Mouse (Mus musculus): ENCODE measurements around the gene Tnp2.
A peak's percentile ranks its signal among the peaks of the same experiment; 100 is the strongest.

Tnp2 gene

GRCm38 (mm10) chr16:10754521-10755296, 33.8 kb downstream of the Tnp2 start:
- peaks cover 13% of the 10 kb centered on the region for H3K4me1 ChIP-seq (replicated peaks; ENCODE audit: low read depth, low read length)
- no peak overlapping the region for H3K4me3 ChIP-seq (replicated peaks; ENCODE audit: low read length)
- TF ChIP-seq POU5F1 (IDR thresholded peaks at IDR 0.05; ENCODE audit: borderline replicate concordance, low read length) (no peak), NANOG (IDR thresholded peaks at IDR 0.05; ENCODE audit: borderline replicate concordance, low read length) (no peak), CTCF (conservative IDR thresholded peaks at IDR 0.05; ENCODE audit: low read length) (no peak)
- no peaks in the 10 kb centered on the region for H3K9me3 ChIP-seq (ENCODE audit: low read length)
- peaks cover 77% of the 10 kb centered on the region for H3K27me3 ChIP-seq (ENCODE audit: insufficient read depth, low read length)
- no peaks in the 10 kb centered on the region for H3K36me3 ChIP-seq (ENCODE audit: insufficient read depth, low read length)

- H3K36me3 ChIP-seq (ENCODE audit: insufficient read depth, low read length), result no peaks in the 10 kb centered on the region
Observed at GRCm38 (mm10) chr16:10749824-10750223, 38.6 kb downstream of the Tnp2 start.

GRCm38 (mm10) chr16:10749226-10749625, 39.2 kb downstream of the Tnp2 start:
- Histone ChIP-seq H3K9me3 (ENCODE audit: low read length) (no peaks in the 10 kb centered on the region), H3K27me3 (ENCODE audit: insufficient read depth, low read length) (peaks cover 41% of the 10 kb centered on the region), H3K4me3 (replicated peaks; ENCODE audit: low read length) (no peak overlapping the region), H3K36me3 (ENCODE audit: insufficient read depth, low read length) (no peaks in the 10 kb centered on the region), H3K4me1 (replicated peaks; ENCODE audit: low read depth, low read length) (peaks cover 8% of the 10 kb centered on the region)
- TF ChIP-seq CTCF (conservative IDR thresholded peaks at IDR 0.05; ENCODE audit: low read length), result no peak
- TF ChIP-seq POU5F1 (IDR thresholded peaks at IDR 0.05; ENCODE audit: borderline replicate concordance, low read length), result no peak
- no peak for TF ChIP-seq NANOG (IDR thresholded peaks at IDR 0.05; ENCODE audit: borderline replicate concordance, low read length)

More at GRCm38 (mm10) chr16:10749824-10750223, 38.6 kb downstream of the Tnp2 start:
- TF ChIP-seq POU5F1 (IDR thresholded peaks at IDR 0.05; ENCODE audit: borderline replicate concordance, low read length), result no peak
- no peak for TF ChIP-seq CTCF (conservative IDR thresholded peaks at IDR 0.05; ENCODE audit: low read length)
- no peak for TF ChIP-seq NANOG (IDR thresholded peaks at IDR 0.05; ENCODE audit: borderline replicate concordance, low read length)
- Histone ChIP-seq H3K9me3 (ENCODE audit: low read length) (no peaks in the 10 kb centered on the region), H3K27me3 (ENCODE audit: insufficient read depth, low read length) (peaks cover 47% of the 10 kb centered on the region), H3K4me1 (replicated peaks; ENCODE audit: low read depth, low read length) (peaks cover 6% of the 10 kb centered on the region), H3K4me3 (replicated peaks; ENCODE audit: low read length) (0 out of 2 replicates have a peak overlapping the region, but pooled peaks have one; percentile 26)

GRCm38 (mm10) chr16:10741082-10741481, 47.4 kb downstream of the Tnp2 start:
- Histone ChIP-seq H3K36me3 (ENCODE audit: insufficient read depth, low read length) (0 out of 2 replicates have a peak, but pooled peaks cover 8% of the 10 kb centered on the region), H3K27me3 (ENCODE audit: insufficient read depth, low read length) (peaks cover 2% of the 10 kb centered on the region; the same call in 1 of the 2 replicates), H3K9me3 (ENCODE audit: low read length) (no peaks in the 10 kb centered on the region), H3K4me1 (replicated peaks; ENCODE audit: low read depth, low read length) (peaks cover 55% of the 10 kb centered on the region), H3K4me3 (replicated peaks; ENCODE audit: low read length) (no peak overlapping the region)
- no peak for TF ChIP-seq POU5F1 (IDR thresholded peaks at IDR 0.05; ENCODE audit: borderline replicate concordance, low read length)

GRCm38 (mm10) chr16:10739854-10740398, 48.5 kb downstream of the Tnp2 start:
- peak overlapping the region; percentile 43 for H3K4me3 ChIP-seq (replicated peaks; ENCODE audit: low read length)
- H3K9me3 ChIP-seq (ENCODE audit: low read length), result no peaks in the 10 kb centered on the region
- peaks cover 55% of the 10 kb centered on the region for H3K4me1 ChIP-seq (replicated peaks; ENCODE audit: low read depth, low read length)
- no peaks in the 10 kb centered on the region; the same call in 1 of the 2 replicates for H3K27me3 ChIP-seq (ENCODE audit: insufficient read depth, low read length)
- 0 out of 2 replicates have a peak, but pooled peaks cover 8% of the 10 kb centered on the region for H3K36me3 ChIP-seq (ENCODE audit: insufficient read depth, low read length)
- TF ChIP-seq CTCF (conservative IDR thresholded peaks at IDR 0.05; ENCODE audit: low read length), result no peak
- TF ChIP-seq POU5F1 (IDR thresholded peaks at IDR 0.05; ENCODE audit: borderline replicate concordance, low read length), result no peak
- no peak for TF ChIP-seq NANOG (IDR thresholded peaks at IDR 0.05; ENCODE audit: borderline replicate concordance, low read length)

DNA sequence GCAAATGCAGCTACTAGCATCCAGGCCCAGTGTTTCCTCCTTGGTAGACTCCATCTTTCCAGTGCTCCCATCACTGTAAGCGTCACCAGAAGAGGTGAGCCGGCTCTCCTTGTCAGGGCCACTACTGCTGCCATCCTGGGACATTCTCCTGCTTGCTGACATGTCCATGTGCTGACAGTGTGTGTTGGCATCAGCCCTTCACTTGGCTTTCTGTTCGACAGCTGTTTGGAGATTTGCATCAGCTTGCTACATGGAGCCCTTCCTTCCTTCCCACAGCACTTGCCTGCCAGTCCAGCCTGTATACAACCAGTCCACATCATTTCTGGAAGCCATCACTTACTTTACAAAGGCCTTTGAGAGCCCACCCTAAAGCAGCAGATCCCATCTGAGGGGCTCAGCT, 49.6 kb downstream of the Tnp2 start:
- Histone ChIP-seq H3K9me3 (ENCODE audit: low read length) (no peaks in the 10 kb centered on the region), H3K4me3 (replicated peaks; ENCODE audit: low read length) (no peak overlapping the region), H3K27me3 (ENCODE audit: insufficient read depth, low read length) (no peaks in the 10 kb centered on the region; the same call in 1 of the 2 replicates), H3K4me1 (replicated peaks; ENCODE audit: low read depth, low read length) (peaks cover 50% of the 10 kb centered on the region), H3K36me3 (ENCODE audit: insufficient read depth, low read length) (0 out of 2 replicates have a peak, but pooled peaks cover 8% of the 10 kb centered on the region)
- no peak for TF ChIP-seq NANOG (IDR thresholded peaks at IDR 0.05; ENCODE audit: borderline replicate concordance, low read length)
- TF ChIP-seq POU5F1 (IDR thresholded peaks at IDR 0.05; ENCODE audit: borderline replicate concordance, low read length), result no peak
- no peak for TF ChIP-seq CTCF (conservative IDR thresholded peaks at IDR 0.05; ENCODE audit: low read length)
